Mouse (Mus musculus): ENCODE measurements around the gene Nell2. TPM values are rescaled to one million over a fixed set of nuclear protein-coding genes. Genes with fewer than 3 reads are reported as not detected.

The Nell2 gene
- polyA plus RNA-seq, 1 experiment from 2014 or later: 50.7 TPM

DNA sequence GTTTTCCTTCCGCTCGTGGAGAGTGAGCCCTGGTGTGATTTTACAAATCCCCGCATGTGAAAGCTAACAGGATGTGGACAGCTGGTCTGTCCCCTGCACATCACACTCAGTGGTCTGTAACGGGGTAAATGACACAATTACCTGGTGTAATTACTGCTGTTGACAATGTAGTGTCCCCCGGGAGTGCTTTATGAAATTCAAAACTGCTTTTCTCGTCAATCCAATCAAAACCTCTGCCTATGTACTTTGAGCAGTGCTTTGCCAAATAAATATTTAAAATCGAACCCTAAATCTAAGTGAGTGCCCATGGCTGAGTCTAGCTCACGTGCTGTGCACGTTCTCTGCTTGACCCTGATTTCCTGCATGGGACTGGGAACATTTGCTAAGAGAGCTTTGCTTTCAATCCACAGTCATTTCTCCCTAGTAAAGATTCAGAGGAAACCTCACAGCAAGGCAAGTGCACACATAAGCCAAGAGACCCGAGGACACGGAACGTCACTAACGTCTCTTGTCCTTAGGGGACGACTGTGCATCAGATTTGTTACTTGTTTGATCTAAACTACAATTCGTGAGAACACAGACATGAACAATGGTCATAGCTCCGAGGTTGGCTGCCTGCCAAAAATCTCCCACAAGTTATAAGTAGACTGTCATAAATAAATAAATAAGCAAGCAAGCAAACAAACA is 214.1 kb downstream of the Nell2 start:
- no peaks in the 10 kb centered on the region for H3K36me3 ChIP-seq
- 81% methylated on average over 16 of the region's 16 CpGs for WGBS
- H3K4me1 ChIP-seq: no peaks in the 10 kb centered on the region
- H3K27ac ChIP-seq (replicated peaks): no peak overlapping the region
- no peaks in the 10 kb centered on the region for H3K9me3 ChIP-seq (replicated peaks)
- no peak overlapping the region for H3K4me3 ChIP-seq
- DNase-seq (ENCODE audit: low spot score): no peak
- no peaks in the 10 kb centered on the region for H3K27me3 ChIP-seq (ENCODE audit: low read depth, poor library complexity, severe bottlenecking)

GRCm38 (mm10) chr15:95313286-95313685 is 215.1 kb downstream of the Nell2 start:
- 84% methylated on average over 5 of the region's 5 CpGs for WGBS
- no peaks in the 10 kb centered on the region for H3K9me3 ChIP-seq (replicated peaks)
- H3K4me3 ChIP-seq: no peak overlapping the region
- H3K27me3 ChIP-seq (ENCODE audit: low read depth, poor library complexity, severe bottlenecking): no peaks in the 10 kb centered on the region
- no peak for DNase-seq (ENCODE audit: low spot score)
- H3K4me1 ChIP-seq: no peaks in the 10 kb centered on the region
- H3K27ac ChIP-seq (replicated peaks): no peak overlapping the region
- no peaks in the 10 kb centered on the region for H3K36me3 ChIP-seq

GRCm38 (mm10) chr15:95304102-95304501 is 224.3 kb downstream of the Nell2 start:
- no peaks in the 10 kb centered on the region for H3K9me3 ChIP-seq (replicated peaks)
- no peak for DNase-seq (ENCODE audit: low spot score)
- no peak overlapping the region for H3K27ac ChIP-seq (replicated peaks)
- H3K4me3 ChIP-seq: no peak overlapping the region
- H3K27me3 ChIP-seq (ENCODE audit: low read depth, poor library complexity, severe bottlenecking): no peaks in the 10 kb centered on the region
- WGBS: 78% methylated on average over 8 of the region's 8 CpGs
- no peaks in the 10 kb centered on the region for H3K4me1 ChIP-seq
- H3K36me3 ChIP-seq: no peaks in the 10 kb centered on the region

- Histone ChIP-seq H3K27ac (replicated peaks) (no peak overlapping the region), H3K9me3 (replicated peaks) (no peaks in the 10 kb centered on the region), H3K27me3 (ENCODE audit: low read depth, poor library complexity, severe bottlenecking) (no peaks in the 10 kb centered on the region), H3K36me3 (peaks cover 9% of the 10 kb centered on the region), H3K4me3 (no peak overlapping the region), H3K4me1 (no peaks in the 10 kb centered on the region)
- WGBS: 88% methylated on average over 10 of the region's 10 CpGs
- no peak for DNase-seq (ENCODE audit: low spot score)
These were observed 231.8 kb downstream of the Nell2 start for GRCm38 (mm10) chr15:95296561-95296960.

- no peak overlapping the region for H3K27ac ChIP-seq (replicated peaks)
- peaks cover 17% of the 10 kb centered on the region; the same call in 1 of the 2 replicates for H3K27me3 ChIP-seq (ENCODE audit: low read depth, poor library complexity, severe bottlenecking)
- no peaks in the 10 kb centered on the region for H3K36me3 ChIP-seq
- no peak for DNase-seq (ENCODE audit: low spot score)
- no peak overlapping the region for H3K4me3 ChIP-seq
- 72% methylated on average over 10 of the region's 10 CpGs for WGBS
- H3K4me1 ChIP-seq: peaks cover 25% of the 10 kb centered on the region
- H3K9me3 ChIP-seq (replicated peaks): no peaks in the 10 kb centered on the region
These were observed 239.3 kb downstream of the Nell2 start for GRCm38 (mm10) chr15:95289047-95289446.

DNA sequence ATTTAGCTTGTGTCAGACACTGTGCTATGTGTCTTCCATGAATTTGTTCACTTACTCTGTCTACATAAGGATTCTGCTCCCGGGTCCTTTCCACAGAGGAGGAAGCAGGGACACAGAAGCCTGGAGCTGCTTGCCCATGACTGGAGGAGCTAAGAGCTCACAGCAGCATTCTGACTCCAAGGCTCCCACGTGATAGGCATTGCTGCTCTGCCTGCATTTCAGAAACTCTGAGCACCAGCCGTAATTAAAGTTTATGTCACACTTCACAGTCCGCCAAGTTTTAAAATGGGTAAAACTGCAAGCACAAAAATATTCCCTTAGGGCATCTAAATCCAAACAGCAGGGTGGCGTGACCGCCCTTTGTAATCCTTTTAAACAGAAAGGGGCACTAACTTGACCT is 243.2 kb downstream of the Nell2 start:
- Histone ChIP-seq H3K27ac (replicated peaks) (no peak overlapping the region), H3K27me3 (ENCODE audit: low read depth, poor library complexity, severe bottlenecking) (peaks cover 17% of the 10 kb centered on the region; the same call in 1 of the 2 replicates), H3K36me3 (no peaks in the 10 kb centered on the region), H3K4me1 (peaks cover 25% of the 10 kb centered on the region), H3K4me3 (no peak overlapping the region), H3K9me3 (replicated peaks) (no peaks in the 10 kb centered on the region)
- 28% methylated on average over 6 of the region's 6 CpGs for WGBS
- DNase-seq (ENCODE audit: low spot score): peak; percentile 15

DNA sequence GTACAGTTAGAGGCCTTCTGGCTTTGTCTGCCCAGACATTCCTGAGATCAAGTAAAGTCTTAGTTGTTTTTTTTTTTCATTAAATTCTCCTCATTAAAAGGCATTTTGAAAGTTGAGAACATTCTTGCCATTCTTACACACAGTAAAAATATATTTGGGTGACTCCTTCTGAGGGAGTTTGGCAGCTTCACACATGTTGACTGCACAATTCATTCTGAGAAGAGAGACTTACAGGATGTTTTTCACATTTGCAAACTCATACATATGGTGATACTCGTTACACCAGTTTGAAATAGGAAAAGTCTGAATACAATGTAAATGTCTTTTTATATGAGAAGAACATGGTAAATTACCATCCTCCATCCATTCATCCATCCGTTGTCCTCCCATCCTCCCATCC is 247.4 kb downstream of the Nell2 start:
- no peaks in the 10 kb centered on the region for H3K27me3 ChIP-seq (ENCODE audit: low read depth, poor library complexity, severe bottlenecking)
- H3K4me1 ChIP-seq: peaks cover 12% of the 10 kb centered on the region
- no peak overlapping the region for H3K4me3 ChIP-seq
- H3K27ac ChIP-seq (replicated peaks): no peak overlapping the region
- 98% methylated on average over 2 of the region's 2 CpGs for WGBS
- no peaks in the 10 kb centered on the region for H3K36me3 ChIP-seq
- no peaks in the 10 kb centered on the region for H3K9me3 ChIP-seq (replicated peaks)
- DNase-seq (ENCODE audit: low spot score): no peak

DNA sequence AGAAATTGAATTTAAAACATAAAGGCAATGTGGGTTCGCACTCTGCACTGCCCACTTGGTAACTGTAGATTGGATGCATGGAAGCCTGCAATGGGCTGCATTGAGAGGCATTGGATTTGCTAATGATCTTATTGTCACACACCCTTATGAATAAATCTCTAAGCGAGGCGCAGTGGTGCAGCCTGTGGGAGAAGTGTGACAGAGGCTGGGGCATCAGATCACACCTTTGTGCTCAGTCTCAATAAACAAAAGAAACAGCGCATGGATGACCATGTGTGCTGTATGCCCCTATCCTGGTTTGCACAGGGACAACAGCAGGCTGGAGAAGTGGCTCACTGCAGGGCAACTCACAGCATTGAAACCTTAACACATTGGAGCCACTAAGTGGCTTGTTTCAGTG is 250.4 kb downstream of the Nell2 start:
- Histone ChIP-seq H3K27me3 (ENCODE audit: low read depth, poor library complexity, severe bottlenecking) (no peaks in the 10 kb centered on the region), H3K4me1 (no peaks in the 10 kb centered on the region), H3K9me3 (replicated peaks) (no peaks in the 10 kb centered on the region), H3K4me3 (no peak overlapping the region), H3K27ac (replicated peaks) (no peak overlapping the region), H3K36me3 (no peaks in the 10 kb centered on the region)
- 90% methylated on average over 4 of the region's 4 CpGs for WGBS
- no peak for DNase-seq (ENCODE audit: low spot score)

DNA sequence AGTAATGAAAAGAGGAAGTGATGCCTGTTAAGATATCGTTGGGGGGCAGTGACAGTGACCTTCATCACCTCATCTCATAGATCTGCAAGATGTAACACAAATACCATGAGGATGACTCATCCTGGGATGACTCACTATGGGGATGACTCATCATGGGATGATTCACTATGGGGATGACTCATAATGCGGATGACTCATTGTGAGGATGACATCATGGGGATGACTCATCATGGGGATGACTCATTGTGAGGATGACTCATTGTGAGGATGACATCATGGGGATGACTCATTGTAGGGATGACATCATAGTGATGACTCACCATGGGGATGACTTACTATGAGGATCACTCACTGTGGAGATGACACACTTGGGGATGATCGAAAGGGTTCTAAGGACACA is 251.8 kb downstream of the Nell2 start:
- 95% methylated on average over 3 of the region's 3 CpGs for WGBS
- no peaks in the 10 kb centered on the region for H3K36me3 ChIP-seq
- no peak overlapping the region for H3K27ac ChIP-seq (replicated peaks)
- H3K9me3 ChIP-seq (replicated peaks): no peaks in the 10 kb centered on the region
- H3K4me3 ChIP-seq: no peak overlapping the region
- no peaks in the 10 kb centered on the region for H3K27me3 ChIP-seq (ENCODE audit: low read depth, poor library complexity, severe bottlenecking)
- H3K4me1 ChIP-seq: no peaks in the 10 kb centered on the region
- no peak for DNase-seq (ENCODE audit: low spot score)

DNA sequence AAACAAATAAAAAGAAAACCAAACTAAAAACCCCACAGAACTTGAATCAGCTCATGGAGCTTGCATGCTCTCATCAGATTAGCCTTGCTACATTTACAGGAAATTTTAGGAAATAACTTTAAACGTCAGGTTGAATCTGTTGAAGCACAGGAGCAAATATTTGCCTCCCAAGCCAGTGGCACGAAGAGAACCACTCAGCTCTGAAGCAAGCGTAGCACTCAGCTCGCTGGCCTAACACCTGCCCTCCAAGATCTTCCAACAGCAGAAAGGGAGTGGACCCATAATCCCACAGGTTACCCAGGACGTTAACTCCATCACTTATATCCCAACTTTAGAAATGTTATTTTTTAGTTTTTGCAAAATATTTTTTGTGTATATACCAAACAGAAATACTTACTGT is 252.8 kb downstream of the Nell2 start:
- Histone ChIP-seq H3K4me3 (no peak overlapping the region), H3K36me3 (no peaks in the 10 kb centered on the region), H3K27me3 (ENCODE audit: low read depth, poor library complexity, severe bottlenecking) (no peaks in the 10 kb centered on the region), H3K4me1 (no peaks in the 10 kb centered on the region), H3K9me3 (replicated peaks) (no peaks in the 10 kb centered on the region), H3K27ac (replicated peaks) (no peak overlapping the region)
- 93% methylated on average over 5 of the region's 5 CpGs for WGBS
- DNase-seq (ENCODE audit: low spot score): no peak

- no peak for DNase-seq (ENCODE audit: low spot score)
- Histone ChIP-seq H3K27ac (replicated peaks) (no peak overlapping the region), H3K4me3 (no peak overlapping the region), H3K9me3 (replicated peaks) (no peaks in the 10 kb centered on the region), H3K36me3 (no peaks in the 10 kb centered on the region), H3K4me1 (no peaks in the 10 kb centered on the region), H3K27me3 (ENCODE audit: low read depth, poor library complexity, severe bottlenecking) (no peaks in the 10 kb centered on the region)
- 87% methylated on average over 3 of the region's 3 CpGs for WGBS
These were observed 255.1 kb downstream of the Nell2 start for GRCm38 (mm10) chr15:95273236-95273635.

DNA sequence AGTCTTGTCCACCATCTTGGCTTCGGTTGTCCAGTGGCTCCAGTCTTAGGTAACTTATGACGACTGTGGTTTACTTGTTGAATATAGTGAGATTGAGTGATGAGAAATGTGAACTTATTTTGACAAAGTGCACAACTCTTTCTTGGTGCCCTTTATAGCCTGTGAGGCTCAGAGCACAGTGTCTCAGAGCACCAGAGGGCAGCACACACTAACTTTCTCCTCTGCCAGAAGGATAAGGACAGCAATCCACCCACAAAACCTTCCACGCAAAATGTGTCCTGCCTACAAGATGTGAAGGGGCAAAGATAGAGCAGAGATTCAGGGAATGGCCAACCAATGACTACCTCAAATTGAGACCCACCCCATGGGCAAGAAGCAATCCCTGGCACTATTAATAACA is 256.2 kb downstream of the Nell2 start:
- DNase-seq (ENCODE audit: low spot score): no peak
- Histone ChIP-seq H3K4me1 (no peaks in the 10 kb centered on the region), H3K36me3 (no peaks in the 10 kb centered on the region), H3K4me3 (no peak overlapping the region), H3K27ac (replicated peaks) (no peak overlapping the region), H3K27me3 (ENCODE audit: low read depth, poor library complexity, severe bottlenecking) (no peaks in the 10 kb centered on the region), H3K9me3 (replicated peaks) (no peaks in the 10 kb centered on the region)
- WGBS: 88% methylated on average over 3 of the region's 3 CpGs

DNA sequence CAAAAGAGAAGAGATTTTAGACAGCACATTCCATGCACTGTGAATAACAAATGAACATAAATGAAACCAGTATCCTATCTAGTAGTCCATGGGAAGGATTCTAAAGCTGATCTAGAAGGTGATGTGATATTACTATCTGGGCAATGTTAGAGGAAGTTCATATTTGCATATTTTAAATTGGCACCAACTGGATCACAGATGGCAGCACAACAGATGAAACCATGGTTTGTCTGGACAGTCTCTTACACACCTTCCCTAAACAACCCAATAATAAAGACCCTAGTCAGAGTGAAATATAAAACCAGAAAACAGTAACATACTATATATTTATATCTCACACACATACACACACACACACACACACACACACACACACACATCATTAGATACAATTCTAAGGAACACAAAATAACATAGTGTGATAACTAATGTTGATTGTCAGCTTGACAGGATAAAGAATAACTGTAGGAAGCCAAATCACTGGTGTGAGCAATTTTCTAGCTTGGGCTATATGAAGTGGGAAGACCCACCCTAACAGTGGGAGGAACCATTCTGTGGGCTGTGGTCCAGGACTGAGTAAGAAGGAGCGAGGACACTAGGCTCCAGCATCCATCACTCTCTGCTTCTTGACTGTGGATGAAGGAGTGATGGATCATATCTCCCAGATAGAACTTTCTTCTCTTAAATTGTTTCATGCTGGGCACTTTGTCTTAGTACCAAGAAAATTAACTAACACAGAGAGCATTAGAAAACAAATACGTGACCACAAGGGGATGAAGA is 268.5 kb downstream of the Nell2 start:
- WGBS: 82% methylated on average over 2 of the region's 2 CpGs
- no peak for DNase-seq (ENCODE audit: low spot score)
- H3K4me1 ChIP-seq: no peaks in the 10 kb centered on the region

More for the DNA sequence above, 268.5 kb downstream of the Nell2 start:
- H3K9me3 ChIP-seq (replicated peaks): no peaks in the 10 kb centered on the region
- no peaks in the 10 kb centered on the region for H3K36me3 ChIP-seq
- no peak overlapping the region for H3K4me3 ChIP-seq
- no peaks in the 10 kb centered on the region for H3K27me3 ChIP-seq (ENCODE audit: low read depth, poor library complexity, severe bottlenecking)
- H3K27ac ChIP-seq (replicated peaks): no peak overlapping the region
